Mouse (Mus musculus): Measurements from ENCODE around the gene Hist1h3e. TPM values are rescaled to one million over a fixed set of nuclear protein-coding genes. Genes with fewer than 3 reads are reported as not detected.

Hist1h3e gene
- polyA plus RNA-seq, 1 experiment from 2014 or later: 10.3 TPM

GRCm38 (mm10) chr13:23517603-23518294 is 44.4 kb downstream of the Hist1h3e start:
- peak; percentile 81 for ATAC-seq (ENCODE audit: insufficient number of reproducible peaks, insufficient read depth, low FRiP score, low read depth)
- under 1% methylated on average over 27 of the region's 27 CpGs for WGBS
- no peaks in the 10 kb centered on the region for H3K27me3 ChIP-seq (ENCODE audit: control insufficient read depth, insufficient read depth, low read length)
- peak overlapping the region; percentile 72 for H3K4me2 ChIP-seq (replicated peaks; ENCODE audit: low read depth, low read length)
- H3K4me1 ChIP-seq (ENCODE audit: control insufficient read depth, insufficient read depth, low read length): no peaks in the 10 kb centered on the region; the same call in 1 of the 2 replicates
- no peak overlapping the region; the same call in 1 of the 2 replicates for H3K27ac ChIP-seq (ENCODE audit: low read length)
- H3K9ac ChIP-seq (replicated peaks; ENCODE audit: low read depth, low read length): peak overlapping the region; percentile 33; the same call in 1 of the 2 replicates
- H3K36me3 ChIP-seq (ENCODE audit: control insufficient read depth, insufficient read depth, low read length): no peaks in the 10 kb centered on the region
- peak overlapping the region; percentile 55 for H3K4me3 ChIP-seq (ENCODE audit: low read depth, low read length)
- H3K9me3 ChIP-seq (ENCODE audit: control insufficient read depth, low read depth, low read length): no peaks in the 10 kb centered on the region

DNA sequence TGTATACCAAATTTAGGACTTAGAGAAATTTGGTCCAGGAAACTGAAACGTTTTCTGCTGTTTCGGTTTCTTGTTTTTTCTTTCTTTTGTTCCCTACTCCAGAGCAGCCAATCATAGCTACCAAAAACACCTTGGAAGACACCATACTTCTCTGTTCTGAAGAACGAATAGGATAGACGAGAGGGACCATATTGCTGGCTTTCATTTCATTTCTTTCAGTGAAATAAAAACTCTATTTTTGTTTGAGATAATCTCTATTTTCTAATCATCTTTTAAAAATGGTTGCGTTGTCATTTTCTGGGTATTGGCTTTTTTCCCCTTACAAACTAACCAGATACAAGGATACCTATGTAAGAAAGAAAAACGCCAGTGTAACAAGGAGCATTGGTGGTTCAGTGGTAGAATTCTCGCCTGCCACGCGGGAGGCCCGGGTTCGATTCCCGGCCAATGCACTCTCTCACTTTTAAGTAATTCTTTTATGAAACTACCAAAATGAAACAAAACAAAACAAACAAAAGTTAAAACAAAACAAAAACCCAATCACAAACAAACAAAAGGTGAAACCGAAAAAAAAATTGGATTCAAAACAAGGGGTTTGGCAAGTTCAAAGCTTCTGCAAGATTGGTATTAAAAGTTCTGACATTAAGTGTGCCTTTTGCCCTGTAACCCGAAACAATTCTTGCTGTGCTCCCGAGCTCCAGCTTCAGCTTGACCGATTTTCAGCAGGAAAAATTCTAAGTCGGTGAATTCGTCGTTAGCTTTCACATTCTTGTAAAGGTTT is 45.2 kb downstream of the Hist1h3e start:
- WGBS: under 1% methylated on average over 19 of the region's 19 CpGs
- peak; percentile 47; the same call in 1 of the 2 replicates for ATAC-seq (ENCODE audit: insufficient number of reproducible peaks, insufficient read depth, low FRiP score, low read depth)
- H3K36me3 ChIP-seq (ENCODE audit: control insufficient read depth, insufficient read depth, low read length): no peaks in the 10 kb centered on the region
- H3K4me3 ChIP-seq (ENCODE audit: low read depth, low read length): peak overlapping the region; percentile 55
- no peaks in the 10 kb centered on the region; the same call in 1 of the 2 replicates for H3K4me1 ChIP-seq (ENCODE audit: control insufficient read depth, insufficient read depth, low read length)
- peak overlapping the region; percentile 72 for H3K4me2 ChIP-seq (replicated peaks; ENCODE audit: low read depth, low read length)
- no peaks in the 10 kb centered on the region for H3K27me3 ChIP-seq (ENCODE audit: control insufficient read depth, insufficient read depth, low read length)
- no peak overlapping the region for H3K9ac ChIP-seq (replicated peaks; ENCODE audit: low read depth, low read length)
- H3K27ac ChIP-seq (ENCODE audit: low read length): no peak overlapping the region; the same call in 1 of the 2 replicates
- no peaks in the 10 kb centered on the region for H3K9me3 ChIP-seq (ENCODE audit: control insufficient read depth, low read depth, low read length)

GRCm38 (mm10) chr13:23515826-23516620 is 46.1 kb downstream of the Hist1h3e start:
- Histone ChIP-seq H3K36me3 (ENCODE audit: control insufficient read depth, insufficient read depth, low read length) (no peaks in the 10 kb centered on the region), H3K9ac (replicated peaks; ENCODE audit: low read depth, low read length) (no peak overlapping the region), H3K27me3 (ENCODE audit: control insufficient read depth, insufficient read depth, low read length) (no peaks in the 10 kb centered on the region), H3K4me3 (ENCODE audit: low read depth, low read length) (peak overlapping the region; percentile 55), H3K4me2 (replicated peaks; ENCODE audit: low read depth, low read length) (peak overlapping the region; percentile 72), H3K4me1 (ENCODE audit: control insufficient read depth, insufficient read depth, low read length) (no peaks in the 10 kb centered on the region; the same call in 1 of the 2 replicates), H3K9me3 (ENCODE audit: control insufficient read depth, low read depth, low read length) (no peaks in the 10 kb centered on the region), H3K27ac (ENCODE audit: low read length) (peak overlapping the region; percentile 44; the same call in 1 of the 2 replicates)
- no peak for ATAC-seq (ENCODE audit: insufficient number of reproducible peaks, insufficient read depth, low FRiP score, low read depth)
- 46% methylated on average over 15 of the region's 15 CpGs for WGBS

DNA sequence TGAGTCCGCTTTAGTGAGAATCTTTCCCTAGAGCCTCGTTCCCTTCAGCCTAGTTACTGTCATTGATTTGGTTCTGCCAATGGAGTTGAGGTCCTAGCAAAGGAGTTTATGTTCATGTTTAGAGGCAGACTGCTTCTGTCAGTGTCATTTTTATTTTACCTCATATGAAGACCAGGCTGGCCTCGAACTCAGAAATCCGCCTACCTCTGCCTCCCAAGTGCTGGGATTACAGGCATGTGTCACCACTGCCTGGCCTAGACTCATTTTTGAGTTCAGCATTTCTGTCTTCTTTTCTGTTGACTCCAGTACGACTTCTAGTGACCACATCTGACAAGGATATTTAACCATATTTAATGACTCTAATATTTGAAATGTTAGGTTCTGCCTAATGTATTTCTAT is 46.9 kb downstream of the Hist1h3e start:
- peaks cover under 1% of the 10 kb centered on the region; the same call in 1 of the 2 replicates for H3K4me1 ChIP-seq (ENCODE audit: control insufficient read depth, insufficient read depth, low read length)
- no peak overlapping the region for H3K4me3 ChIP-seq (ENCODE audit: low read depth, low read length)
- H3K9ac ChIP-seq (replicated peaks; ENCODE audit: low read depth, low read length): no peak overlapping the region
- no peaks in the 10 kb centered on the region for H3K9me3 ChIP-seq (ENCODE audit: control insufficient read depth, low read depth, low read length)
- H3K27me3 ChIP-seq (ENCODE audit: control insufficient read depth, insufficient read depth, low read length): no peaks in the 10 kb centered on the region
- no peak overlapping the region for H3K27ac ChIP-seq (ENCODE audit: low read length)
- no peaks in the 10 kb centered on the region for H3K36me3 ChIP-seq (ENCODE audit: control insufficient read depth, insufficient read depth, low read length)
- no peak overlapping the region for H3K4me2 ChIP-seq (replicated peaks; ENCODE audit: low read depth, low read length)
- WGBS: 75% methylated on average over 5 of the region's 5 CpGs
- ATAC-seq (ENCODE audit: insufficient number of reproducible peaks, insufficient read depth, low FRiP score, low read depth): no peak

- Histone ChIP-seq H3K36me3 (ENCODE audit: control insufficient read depth, insufficient read depth, low read length) (no peaks in the 10 kb centered on the region), H3K27ac (ENCODE audit: low read length) (no peak overlapping the region), H3K27me3 (ENCODE audit: control insufficient read depth, insufficient read depth, low read length) (no peaks in the 10 kb centered on the region), H3K9me3 (ENCODE audit: control insufficient read depth, low read depth, low read length) (no peaks in the 10 kb centered on the region), H3K4me2 (replicated peaks; ENCODE audit: low read depth, low read length) (no peak overlapping the region), H3K4me3 (ENCODE audit: low read depth, low read length) (no peak overlapping the region), H3K9ac (replicated peaks; ENCODE audit: low read depth, low read length) (no peak overlapping the region), H3K4me1 (ENCODE audit: control insufficient read depth, insufficient read depth, low read length) (peaks cover 4% of the 10 kb centered on the region; the same call in 1 of the 2 replicates)
- WGBS: 93% methylated on average over 1 of the region's 1 CpGs
- no peak for ATAC-seq (ENCODE audit: insufficient number of reproducible peaks, insufficient read depth, low FRiP score, low read depth)
These were observed 48.7 kb downstream of the Hist1h3e start for GRCm38 (mm10) chr13:23513517-23513916.

Small RNA genes lying within 50 kb of the gene (microRNA-seq; reads per million reads assigned to microRNA genes)
- gene Gm44297 (not detected), gene Gm44359 (not detected), gene Gm44394 (not detected), gene n-TStga1 (not detected)

Other genes starting within 250 kb of the Hist1h3e start
- 44.3 and 49.8 TPM in 2 replicates for gene Zfp322a, start 193.2 kb downstream of the Hist1h3e start, polyA plus RNA-seq (2014; fragmentation: Nextera tagmentation; extraction: Ambion mirVana)
- 12.0 and 12.4 TPM in 2 replicates for gene Abt1, start 138.5 kb downstream of the Hist1h3e start, polyA plus RNA-seq (2014; fragmentation: Nextera tagmentation; extraction: Ambion mirVana)
- 0.17 TPM in 1 of 2 replicates, not detected in the other for gene Btn1a1, start 96.5 kb downstream of the Hist1h3e start, polyA plus RNA-seq (2014; fragmentation: Nextera tagmentation; extraction: Ambion mirVana)
- gene Btn2a2, start 73.5 kb downstream of the Hist1h3e start, polyA plus RNA-seq (2014; fragmentation: Nextera tagmentation; extraction: Ambion mirVana): 0.22 and 0.30 TPM in 2 replicates
- 4.8 and 6.7 TPM in 2 replicates for gene Hist1h4h, start 31.3 kb downstream of the Hist1h3e start, polyA plus RNA-seq (2014; fragmentation: Nextera tagmentation; extraction: Ambion mirVana)
- gene Hist1h2af, start 28.5 kb downstream of the Hist1h3e start, polyA plus RNA-seq (2014; fragmentation: Nextera tagmentation; extraction: Ambion mirVana): 7.8 and 14.1 TPM in 2 replicates
- gene Hist1h3g, start 26.9 kb downstream of the Hist1h3e start, polyA plus RNA-seq (2014; fragmentation: Nextera tagmentation; extraction: Ambion mirVana): 5.5 and 7.8 TPM in 2 replicates
- gene Hist1h2bh, start 19.0 kb downstream of the Hist1h3e start, polyA plus RNA-seq (2014; fragmentation: Nextera tagmentation; extraction: Ambion mirVana): 1.1 and 1.2 TPM in 2 replicates
- 0.94 and 1.3 TPM in 2 replicates for gene Hist1h3f, start 18.3 kb downstream of the Hist1h3e start, polyA plus RNA-seq (2014; fragmentation: Nextera tagmentation; extraction: Ambion mirVana)
- gene Hist1h4f, start 10.7 kb downstream of the Hist1h3e start, polyA plus RNA-seq (2014; fragmentation: Nextera tagmentation; extraction: Ambion mirVana): 1.8 and 2.4 TPM in 2 replicates
- 1.0 and 1.1 TPM in 2 replicates for gene Hist1h1d, start 9.1 kb downstream of the Hist1h3e start, polyA plus RNA-seq (2014; fragmentation: Nextera tagmentation; extraction: Ambion mirVana)
- gene Hist1h2ae, start 8.9 kb upstream of the Hist1h3e start, polyA plus RNA-seq (2014; fragmentation: Nextera tagmentation; extraction: Ambion mirVana): 92.6 and 109 TPM in 2 replicates
- 11.0 and 12.6 TPM in 2 replicates for gene Hist1h2bg, start 9.0 kb upstream of the Hist1h3e start, polyA plus RNA-seq (2014; fragmentation: Nextera tagmentation; extraction: Ambion mirVana)
- 7.1 and 7.3 TPM in 2 replicates for gene Hist1h2bf, start 11.8 kb upstream of the Hist1h3e start, polyA plus RNA-seq (2014; fragmentation: Nextera tagmentation; extraction: Ambion mirVana)
- 4.1 and 6.2 TPM in 2 replicates for gene Hist1h2ad, start 12.0 kb upstream of the Hist1h3e start, polyA plus RNA-seq (2014; fragmentation: Nextera tagmentation; extraction: Ambion mirVana)
- gene Hist1h3d, start 13.4 kb upstream of the Hist1h3e start, polyA plus RNA-seq (2014; fragmentation: Nextera tagmentation; extraction: Ambion mirVana): 11.2 and 16.2 TPM in 2 replicates
- gene Hist1h4d, start 19.2 kb upstream of the Hist1h3e start, polyA plus RNA-seq (2014; fragmentation: Nextera tagmentation; extraction: Ambion mirVana): 99.6 and 119 TPM in 2 replicates
- gene Hist1h2be, start 58.8 kb upstream of the Hist1h3e start, polyA plus RNA-seq (2014; fragmentation: Nextera tagmentation; extraction: Ambion mirVana): 2.7 and 2.8 TPM in 2 replicates
- gene Hist1h1e, start 60.2 kb upstream of the Hist1h3e start, polyA plus RNA-seq (2014; fragmentation: Nextera tagmentation; extraction: Ambion mirVana): 17.5 and 18.7 TPM in 2 replicates
- 2.4 and 3.2 TPM in 2 replicates for gene Hist1h2ac, start 121.6 kb upstream of the Hist1h3e start, polyA plus RNA-seq (2014; fragmentation: Nextera tagmentation; extraction: Ambion mirVana)
- gene Hist1h2bc, start 121.8 kb upstream of the Hist1h3e start, polyA plus RNA-seq (2014; fragmentation: Nextera tagmentation; extraction: Ambion mirVana): 58.8 and 65.1 TPM in 2 replicates
- not detected in 2 replicates for gene Hist1h1t, start 133.4 kb upstream of the Hist1h3e start, polyA plus RNA-seq (2014; fragmentation: Nextera tagmentation; extraction: Ambion mirVana)
- 7.2 and 9.6 TPM in 2 replicates for gene Hist1h4c, start 136.1 kb upstream of the Hist1h3e start, polyA plus RNA-seq (2014; fragmentation: Nextera tagmentation; extraction: Ambion mirVana)
- 6.1 and 6.8 TPM in 2 replicates for gene Hfe, start 148.5 kb upstream of the Hist1h3e start, polyA plus RNA-seq (2014; fragmentation: Nextera tagmentation; extraction: Ambion mirVana)
- gene Hist1h1c, start 176.4 kb upstream of the Hist1h3e start, polyA plus RNA-seq (2014; fragmentation: Nextera tagmentation; extraction: Ambion mirVana): 38.5 and 39.4 TPM in 2 replicates
- 6.1 and 8.4 TPM in 2 replicates for gene Hist1h3c, start 183.2 kb upstream of the Hist1h3e start, polyA plus RNA-seq (2014; fragmentation: Nextera tagmentation; extraction: Ambion mirVana)
- gene Hist1h2bb, start 184.4 kb upstream of the Hist1h3e start, polyA plus RNA-seq (2014; fragmentation: Nextera tagmentation; extraction: Ambion mirVana): 2.0 and 2.1 TPM in 2 replicates
- 38.8 and 50.2 TPM in 2 replicates for gene Hist1h2ab, start 188.8 kb upstream of the Hist1h3e start, polyA plus RNA-seq (2014; fragmentation: Nextera tagmentation; extraction: Ambion mirVana)
- 11.1 and 11.8 TPM in 2 replicates for gene Hist1h3b, start 189.9 kb upstream of the Hist1h3e start, polyA plus RNA-seq (2014; fragmentation: Nextera tagmentation; extraction: Ambion mirVana)
- 2.5 and 3.3 TPM in 2 replicates for gene Hist1h4b, start 194.6 kb upstream of the Hist1h3e start, polyA plus RNA-seq (2014; fragmentation: Nextera tagmentation; extraction: Ambion mirVana)
- not detected in 2 replicates for gene Hist1h4a, start 198.9 kb upstream of the Hist1h3e start, polyA plus RNA-seq (2014; fragmentation: Nextera tagmentation; extraction: Ambion mirVana)
- 6.1 and 6.5 TPM in 2 replicates for gene Hist1h3a, start 200.0 kb upstream of the Hist1h3e start, polyA plus RNA-seq (2014; fragmentation: Nextera tagmentation; extraction: Ambion mirVana)
- gene Hist1h1a, start 201.3 kb upstream of the Hist1h3e start, polyA plus RNA-seq (2014; fragmentation: Nextera tagmentation; extraction: Ambion mirVana): 2.4 and 3.6 TPM in 2 replicates
- not detected in 2 replicates for gene Trim38, start 207.5 kb upstream of the Hist1h3e start, polyA plus RNA-seq (2014; fragmentation: Nextera tagmentation; extraction: Ambion mirVana)
- 0.13 and 0.17 TPM in 2 replicates for gene Slc17a2, start 244.6 kb upstream of the Hist1h3e start, polyA plus RNA-seq (2014; fragmentation: Nextera tagmentation; extraction: Ambion mirVana)